In the genomic region with DNA sequence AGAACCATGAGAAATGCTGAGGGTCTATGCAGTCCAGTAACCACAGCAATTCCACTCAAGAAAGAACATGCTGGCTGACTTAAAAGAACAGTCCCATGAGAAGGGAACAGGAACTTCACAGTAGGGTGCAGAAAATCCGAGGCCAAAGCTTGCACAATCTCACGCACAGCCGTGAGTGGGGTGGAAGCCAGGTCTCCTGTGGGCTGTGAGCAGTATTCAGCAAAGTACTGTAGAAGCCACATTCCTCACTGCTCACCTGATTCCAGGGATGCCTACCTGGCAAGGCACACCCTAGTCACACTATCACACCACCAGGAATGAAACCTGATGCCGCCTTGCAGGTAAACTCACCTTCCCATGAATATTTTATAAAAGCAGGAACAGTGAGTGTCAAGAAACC, we compare ENCODE assay signal across 11 mouse cellular contexts. TPM values are rescaled to one million over a fixed set of nuclear protein-coding genes. Genes with fewer than 3 reads are reported as not detected.
A peak's percentile ranks its signal among the peaks of the same experiment; 100 is the strongest.
DNase-seq lines count a peak whose midpoint lies in the region; ATAC-seq lines count a peak whose summit lies in the region.
"Had no signal": no experiment of that assay in that cellular context is flagged by ENCODE, and none has a peak within 500 bp of the region (broad histone marks: within the 10 kb centered on the region; RNA-seq: fewer than 3 reads in every experiment).

No protein-coding gene starts in this region.

- peak; percentile 36 for DNase-seq in gastrocnemius, adult 18-20 months (ENCODE audit: low spot score)
- no peak for DNase-seq in gastrocnemius, postnatal 25 days
- peak; percentile 41 for DNase-seq in testis, postnatal 10 days (ENCODE audit: low spot score)
- DNase-seq in testis, postnatal 14 days (ENCODE audit: low spot score): no peak
- no peak for DNase-seq in natural killer cell, adult 2 months (ENCODE audit: low spot score in 2 of 2)
- DNase-seq in left cerebral cortex, postnatal 4 days: no peak

- no peak for ATAC-seq in liver, embryonic 15.5 days (ENCODE audit: insufficient read depth)
- ATAC-seq in CD4-positive, CD25-positive, alpha-beta regulatory T cell, adult 4 months: no peak

- WGBS in liver, embryonic 15.5 days (ENCODE audit: insufficient replicate concordance): 58% methylated on average over 4 of the region's 4 CpGs

- intact Hi-C loops in left cerebral cortex, postnatal 4 days (cut with DNase I): no loop called here

- no peak overlapping the region for H3K4me3 ChIP-seq in liver, embryonic 15.5 days (replicated peaks)
- H3K4me3 ChIP-seq: heart, embryonic 15.5 days; myocyte had no signal

- 0 out of 2 replicates have a peak overlapping the region, but pooled peaks have one; percentile 6 for H3K27ac ChIP-seq in liver, embryonic 15.5 days (replicated peaks)
- H3K27ac ChIP-seq: heart, embryonic 15.5 days; macrophage had no signal

- H3K27me3 ChIP-seq in liver, embryonic 15.5 days: no peaks in the 10 kb centered on the region
- H3K27me3 ChIP-seq: heart, embryonic 15.5 days had no signal

- H3K4me2 ChIP-seq in liver, embryonic 15.5 days: no peak overlapping the region
- H3K4me2 ChIP-seq: heart, embryonic 15.5 days had no signal

- H3K9ac ChIP-seq in liver, embryonic 15.5 days: no peak overlapping the region
- H3K9ac ChIP-seq: heart, embryonic 15.5 days had no signal

- H3K36me3 ChIP-seq in liver, embryonic 15.5 days (replicated peaks): no peaks in the 10 kb centered on the region
- H3K36me3 ChIP-seq: heart, embryonic 15.5 days had no signal

- H3K4me1 ChIP-seq in liver, embryonic 15.5 days (replicated peaks): peaks cover 72% of the 10 kb centered on the region

- H3K9me3 ChIP-seq in liver, embryonic 15.5 days (replicated peaks): no peaks in the 10 kb centered on the region
- H3K9me3 ChIP-seq: heart, embryonic 15.5 days had no signal

RNA-seq across cellular contexts. Expression of a gene that starts 33.2 kb away (rescaled TPM):
- 10 to 100 TPM; 27.9 to 31.2 TPM for total RNA-seq in gastrocnemius, adult 18-20 months (2021)
- 10 to 100 TPM; 25.5 to 28.1 TPM for total RNA-seq in gastrocnemius, postnatal 25 days (2021)
- polyA plus RNA-seq in liver, embryonic 15.5 days (2015; fragmentation: Nextera tagmentation; extraction: Ambion mirVana): 27.0 and 29.3 TPM in 2 replicates
- polyA plus RNA-seq in CD4-positive, CD25-positive, alpha-beta regulatory T cell, adult 4 months (2017; shearing (Covaris generic)): 10 to 100 TPM; 63.3 to 68.7 TPM
- total RNA-seq in left cerebral cortex, postnatal 4 days (2021): 10 to 100 TPM; 45.9 to 52.1 TPM

Comparison
In these comparisons a context has a peak if more than half of its experiments do, and no peak if none do; other contexts are left out.
1. DNase-seq: peak in gastrocnemius, adult 18-20 months (single experiment) and testis, postnatal 10 days (single experiment); none in gastrocnemius, postnatal 25 days (single experiment), testis, postnatal 14 days (single experiment), natural killer cell, adult 2 months (0 of 2) and left cerebral cortex, postnatal 4 days (single experiment).